Mouse (Mus musculus): ENCODE measurements around the gene Hck.

The Hck gene

DNA sequence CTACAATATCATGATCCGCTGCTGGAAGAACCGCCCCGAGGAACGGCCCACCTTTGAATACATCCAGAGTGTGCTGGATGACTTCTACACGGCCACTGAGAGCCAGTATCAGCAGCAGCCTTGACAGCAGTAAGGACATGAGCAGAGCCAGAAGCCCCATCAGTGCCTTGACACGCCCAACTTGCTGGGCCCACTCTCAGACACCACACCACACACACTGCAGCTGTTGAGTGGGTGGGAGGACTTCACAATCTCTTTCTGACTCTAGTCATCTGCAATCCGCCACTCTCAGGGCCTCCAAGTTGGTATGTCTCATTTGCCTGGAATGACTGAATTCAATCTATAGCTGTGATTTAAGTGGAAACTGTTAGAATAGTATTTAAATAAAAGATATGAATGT lies 42.8 kb downstream of the Hck start:
- no peak for DNase-seq (ENCODE audit: extremely low spot score)

GRCm38 (mm10) chr2:153151926-153152665 lies 43.8 kb downstream of the Hck start:
- DNase-seq (ENCODE audit: extremely low spot score) = no peak

- no peak for DNase-seq (ENCODE audit: extremely low spot score)
These were observed 44.8 kb downstream of the Hck start for GRCm38 (mm10) chr2:153153033-153153450.

GRCm38 (mm10) chr2:153157270-153157669 lies 49.0 kb downstream of the Hck start:
- no peak for DNase-seq (ENCODE audit: extremely low spot score)

GRCm38 (mm10) chr2:153160133-153160532 lies 51.9 kb downstream of the Hck start:
- no peak for DNase-seq (ENCODE audit: extremely low spot score)

DNA sequence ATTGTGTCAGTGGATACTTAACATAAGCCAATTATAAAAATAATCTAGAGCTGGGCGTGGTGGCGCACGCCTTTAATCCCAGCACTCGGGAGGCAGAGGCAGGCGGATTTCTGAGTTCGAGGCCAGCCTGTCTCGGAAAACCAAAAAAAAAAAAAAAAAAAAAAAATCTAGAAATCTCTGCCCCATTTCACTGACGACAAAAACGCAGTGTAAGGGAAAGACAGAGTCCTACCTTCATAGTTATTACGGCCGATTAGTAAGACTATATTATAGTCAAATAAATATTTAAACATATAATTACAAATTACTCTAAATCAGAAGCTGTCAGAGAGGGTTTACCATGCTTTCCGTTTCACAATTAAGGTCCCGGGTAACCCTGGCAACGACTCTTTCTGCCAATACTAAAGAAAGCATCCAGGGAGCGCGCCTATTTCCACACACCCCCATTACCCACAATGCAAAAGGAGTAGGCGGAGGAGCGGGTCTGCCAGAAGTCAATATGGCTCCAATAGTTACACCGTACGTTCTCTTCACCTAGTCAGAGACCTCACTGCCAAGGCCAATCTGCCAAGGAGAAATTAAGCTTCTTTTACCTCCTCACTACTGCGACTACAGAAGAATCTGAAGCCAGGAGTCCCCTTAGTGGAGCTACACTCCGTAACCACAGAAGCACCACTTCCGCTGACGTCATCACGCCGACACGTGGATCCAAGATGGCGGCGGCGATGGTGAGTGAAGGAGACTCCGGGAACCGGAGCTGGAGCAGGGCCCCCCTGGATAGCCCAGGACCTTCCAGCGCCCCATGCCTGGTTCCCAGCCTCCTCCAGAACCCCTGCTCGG lies 52.8 kb downstream of the Hck start, which contains the start of gene Tm9sf4:
Gene Tm9sf4, plus strand, starts transcription at position 460 of the 840 bp plus-strand sequence.
- DNase-seq (ENCODE audit: extremely low spot score) = peak; percentile 92

- DNase-seq (ENCODE audit: extremely low spot score) = no peak
These were observed 53.4 kb downstream of the Hck start for GRCm38 (mm10) chr2:153161684-153162080.

GRCm38 (mm10) chr2:153167136-153167535 lies 58.9 kb downstream of the Hck start:
- DNase-seq (ENCODE audit: extremely low spot score) = no peak

- peak; percentile 40 for DNase-seq (ENCODE audit: extremely low spot score)
These were observed 60.0 kb downstream of the Hck start for GRCm38 (mm10) chr2:153168134-153168820.

DNA sequence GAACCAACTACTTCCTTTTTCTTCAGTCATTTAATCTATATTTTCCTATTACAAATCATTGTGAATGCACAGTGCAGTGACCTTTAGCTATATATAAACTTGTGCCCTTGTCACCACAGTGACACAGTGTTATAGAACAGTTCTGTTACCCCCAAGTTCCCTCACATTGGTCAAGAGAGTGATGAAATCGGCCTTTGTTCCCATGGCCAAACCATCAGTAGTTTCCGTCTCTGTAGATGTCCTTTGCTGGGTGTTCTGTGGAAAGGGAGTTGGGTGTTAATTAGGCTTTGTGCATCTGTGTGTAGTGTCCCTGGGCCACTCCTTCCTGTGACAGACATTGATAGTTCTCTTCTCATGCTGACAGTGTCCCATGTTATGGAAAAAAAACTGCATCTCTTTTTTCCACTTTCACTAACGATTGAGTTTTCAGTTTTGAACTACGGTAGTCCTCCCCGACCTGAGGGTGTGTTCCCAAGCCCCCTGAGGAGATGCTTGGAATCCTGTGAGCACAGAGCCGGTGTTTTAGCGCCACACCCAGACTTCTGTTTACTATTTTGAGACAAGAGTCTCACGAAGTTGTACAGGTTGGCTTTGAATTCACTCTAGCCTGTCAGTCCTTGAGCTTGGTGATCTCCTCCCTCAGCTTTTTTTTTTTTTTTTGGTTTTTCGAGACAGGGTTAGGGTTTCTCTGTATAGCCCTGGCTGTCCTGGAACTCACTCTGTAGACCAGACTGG lies 62.4 kb downstream of the Hck start:
- no peak for DNase-seq (ENCODE audit: extremely low spot score)

DNA sequence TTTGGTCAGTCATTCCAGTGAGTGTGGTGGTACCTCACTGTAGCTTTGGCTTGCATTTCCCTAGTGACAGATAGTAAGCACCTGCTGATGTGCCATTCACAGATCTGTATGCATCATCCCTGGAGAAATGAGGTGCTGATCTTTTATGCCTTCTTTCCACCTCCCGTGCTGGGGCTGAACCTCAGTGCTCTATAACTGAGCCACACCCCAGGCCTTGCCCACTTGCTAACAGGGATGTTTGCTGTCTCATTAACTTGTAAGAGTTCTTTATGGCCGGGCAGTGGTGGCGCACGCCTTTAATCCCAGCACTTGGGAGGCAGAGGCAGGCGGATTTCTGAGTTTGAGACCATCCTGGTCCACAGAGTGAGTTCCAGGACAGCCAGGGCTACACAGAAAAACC lies 63.7 kb downstream of the Hck start:
- DNase-seq (ENCODE audit: extremely low spot score) = no peak

- DNase-seq (ENCODE audit: extremely low spot score) = no peak
These were observed 67.8 kb downstream of the Hck start for GRCm38 (mm10) chr2:153175995-153176570.

- DNase-seq (ENCODE audit: extremely low spot score) = no peak
These were observed 68.9 kb downstream of the Hck start for GRCm38 (mm10) chr2:153177188-153177587.

DNA sequence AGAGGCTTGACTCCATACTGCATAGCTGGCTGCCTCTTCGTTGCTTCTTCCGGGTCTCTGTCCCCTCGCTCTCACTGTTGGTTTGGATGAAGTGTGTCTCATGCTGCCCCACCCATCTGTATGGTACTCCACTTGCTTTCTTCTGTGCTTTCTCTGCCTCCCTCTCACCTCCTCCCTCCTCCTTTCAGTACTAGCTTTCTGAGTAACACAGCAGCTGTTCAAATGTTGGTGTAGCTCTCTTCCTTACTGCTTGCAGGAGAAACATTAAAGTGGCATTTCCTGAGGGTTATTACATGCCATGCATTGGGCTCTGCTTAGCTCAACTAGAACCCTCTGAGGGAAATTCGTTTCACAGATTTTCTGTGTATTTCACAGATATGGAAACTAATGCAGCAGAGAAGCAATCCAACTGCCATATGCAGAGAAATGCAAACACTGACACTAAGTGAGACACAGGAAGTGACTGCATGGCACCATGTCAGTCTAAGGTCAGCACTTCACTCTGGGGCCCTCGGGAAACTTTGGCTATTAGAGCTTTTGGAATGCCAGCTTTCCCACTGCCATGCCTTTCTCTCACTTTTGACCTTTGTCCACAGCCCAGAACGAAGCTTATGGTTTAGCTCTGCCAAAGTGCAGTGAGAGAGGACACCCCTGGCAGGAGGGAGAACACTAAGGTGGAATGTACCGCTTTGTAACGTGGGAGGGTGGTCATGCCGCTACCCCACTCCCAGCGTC lies 71.0 kb downstream of the Hck start:
- DNase-seq (ENCODE audit: extremely low spot score) = no peak

DNA sequence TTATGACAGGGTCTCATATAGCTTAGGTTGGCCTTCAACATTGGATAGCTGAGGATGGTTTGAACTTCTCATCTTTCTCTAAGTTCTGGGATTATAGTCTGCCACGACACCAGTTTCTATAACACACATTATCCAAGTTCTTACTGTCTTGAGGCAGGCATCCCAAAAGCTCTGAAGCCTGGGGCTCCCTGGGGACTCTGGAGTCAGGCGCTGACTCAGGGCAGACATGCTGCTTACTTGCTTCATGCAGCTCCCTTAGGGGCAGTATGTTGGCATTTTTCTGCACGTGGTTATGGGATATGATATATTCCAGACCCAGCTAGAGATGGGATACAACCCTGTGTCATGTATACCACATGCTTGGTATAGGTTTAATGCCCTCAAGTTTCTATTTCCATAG lies 71.7 kb downstream of the Hck start:
- DNase-seq (ENCODE audit: extremely low spot score) = no peak

DNA sequence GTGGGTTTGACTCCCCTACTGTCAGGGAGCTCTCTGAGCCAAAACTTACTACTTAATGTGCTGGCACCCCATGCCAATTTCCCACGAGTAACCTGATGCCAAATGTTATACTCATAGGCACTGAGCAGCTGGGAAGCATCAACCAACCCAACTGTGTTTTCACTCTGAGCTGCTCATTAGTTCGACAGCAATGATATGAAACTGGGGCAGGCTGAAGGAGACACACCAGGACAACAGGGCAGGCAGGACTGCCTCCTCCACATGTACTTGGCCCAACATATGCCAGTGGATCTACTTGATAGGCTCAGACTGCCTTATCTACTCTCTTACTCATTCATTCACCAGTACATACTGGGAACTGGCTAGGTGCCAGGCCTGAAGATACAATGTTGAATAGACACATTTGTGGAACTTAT lies 77.9 kb downstream of the Hck start:
- DNase-seq (ENCODE audit: extremely low spot score) = no peak

GRCm38 (mm10) chr2:153187848-153188247 lies 79.6 kb downstream of the Hck start:
- no peak for DNase-seq (ENCODE audit: extremely low spot score)

DNA sequence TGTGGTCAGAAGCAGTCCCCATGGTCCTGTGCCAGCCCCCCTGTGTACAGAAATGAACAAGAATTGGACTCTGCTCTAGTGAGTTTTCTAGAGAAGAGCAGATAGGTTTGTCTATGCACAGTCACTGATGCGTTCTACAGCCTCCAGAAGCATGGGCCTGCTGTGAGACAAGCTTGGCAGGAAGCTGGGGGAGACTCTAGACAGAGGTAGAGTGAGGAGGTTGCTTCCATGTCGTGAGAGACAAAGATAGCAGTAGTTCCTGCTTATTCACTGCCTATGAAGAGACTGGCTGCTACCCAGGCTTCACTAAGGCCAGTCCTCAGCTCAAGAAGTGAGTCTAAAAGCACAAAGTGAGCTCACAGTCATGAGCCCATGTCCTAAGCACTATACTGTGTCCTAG lies 83.0 kb downstream of the Hck start:
- no peak for DNase-seq (ENCODE audit: extremely low spot score)

DNA sequence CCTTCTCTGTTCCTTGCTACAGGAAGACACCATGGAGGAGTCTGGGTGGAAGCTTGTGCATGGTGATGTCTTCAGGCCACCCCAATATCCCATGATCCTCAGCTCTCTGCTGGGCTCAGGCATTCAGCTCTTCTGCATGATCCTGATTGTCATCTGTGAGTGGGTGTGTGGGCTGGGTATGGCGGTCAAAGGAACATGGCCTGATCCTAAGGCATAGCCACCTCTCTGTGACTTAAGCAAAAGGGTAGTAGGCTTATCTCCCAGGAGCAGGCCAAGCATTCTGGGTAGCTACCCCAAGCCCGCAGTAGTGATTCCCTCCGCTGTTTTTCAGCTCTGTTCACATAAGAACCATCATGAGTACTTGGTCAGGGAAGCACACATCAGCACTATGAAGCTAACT lies 86.0 kb downstream of the Hck start:
- no peak for DNase-seq (ENCODE audit: extremely low spot score)

- no peak for DNase-seq (ENCODE audit: extremely low spot score)
These were observed 90.2 kb downstream of the Hck start for GRCm38 (mm10) chr2:153198485-153198884.

DNA sequence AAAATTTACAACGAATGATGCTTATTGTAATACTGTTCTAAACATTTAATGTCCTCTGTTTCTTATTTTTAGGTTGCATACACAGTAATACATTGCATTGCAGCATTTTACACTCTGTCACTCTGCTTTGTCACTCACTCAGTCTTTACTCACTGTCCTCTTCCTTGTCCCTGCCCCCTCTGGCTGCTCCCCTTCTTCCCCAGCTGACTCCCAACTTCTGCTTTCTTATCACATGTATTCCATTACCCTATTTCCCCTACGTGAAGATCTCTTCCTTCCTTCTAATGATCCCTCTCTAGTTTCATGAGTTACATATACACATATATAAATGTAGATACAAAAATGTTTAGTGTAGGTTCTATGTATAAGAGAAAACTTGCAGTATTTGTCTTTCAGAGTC lies 90.8 kb downstream of the Hck start:
- no peak for DNase-seq (ENCODE audit: extremely low spot score)
